Mouse (Mus musculus) G1E (cell line): ENCODE data around the gene Wdr83os.

ENCODE experiments used
- CTCF ChIP-seq: IDR thresholded peaks from 2 replicates; pipeline ENCODE4 v1.5.1; 2012; ENCODE audit warnings: low read depth, low read length, inconsistent platforms, mixed read lengths
- GATA2 ChIP-seq: IDR thresholded peaks from 2 replicates; pipeline ENCODE4 v1.6.1; 2012; ENCODE audit warnings: low read depth, low read length, inconsistent platforms, borderline replicate concordance
- POLR2AphosphoS5 ChIP-seq: IDR thresholded peaks from 2 replicates; pipeline ENCODE4 v1.6.1; 2012; ENCODE audit warnings: low read depth, low read length, inconsistent platforms; ENCODE audit not compliant: insufficient replicate concordance

- TF ChIP-seq CTCF (no peak), POLR2AphosphoS5 (no peak), GATA2 (no peak)
These were observed at the start of gene Wdr83os for GRCm38 (mm10) chr8:85080532-85081215.
